Mouse (Mus musculus): ENCODE results near the gene Dffa. TPM values are rescaled to one million over a fixed set of nuclear protein-coding genes. Genes with fewer than 3 reads are reported as not detected.
"Not testable (repeated sequence)": the region's sequence is repeated elsewhere in the genome, so short reads cannot be mapped to it uniquely, and the experiment has no call there.

Gene Dffa
- total RNA-seq, 2 experiments from 2014 or later = 42.4 to 47.3 TPM

GRCm38 (mm10) chr4:149145151-149145550, 41.2 kb downstream of the Dffa start:
- DNase-seq (ENCODE audit: low spot score in 2 of 2) = no peak

DNA sequence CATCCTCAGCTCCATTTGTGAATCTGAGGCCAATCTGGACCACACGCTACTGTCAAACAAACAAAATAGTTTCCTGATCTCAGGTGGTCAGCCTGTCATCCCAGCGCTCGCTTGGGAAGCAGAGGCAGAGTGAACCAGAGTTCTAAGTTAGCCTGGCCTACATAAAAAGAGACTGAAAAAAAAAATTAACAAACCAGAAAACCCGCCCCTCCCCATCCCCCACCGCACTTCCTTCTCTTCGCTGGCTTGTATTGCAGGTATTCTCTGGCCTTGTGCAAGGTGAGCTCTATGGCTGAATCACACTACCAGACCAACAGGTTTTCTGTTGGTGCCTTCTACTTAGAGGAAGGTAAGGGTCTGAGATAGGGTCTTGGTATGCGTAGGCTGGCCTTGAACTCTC, 43.6 kb downstream of the Dffa start:
- no peak for DNase-seq (ENCODE audit: low spot score in 2 of 2)

DNA sequence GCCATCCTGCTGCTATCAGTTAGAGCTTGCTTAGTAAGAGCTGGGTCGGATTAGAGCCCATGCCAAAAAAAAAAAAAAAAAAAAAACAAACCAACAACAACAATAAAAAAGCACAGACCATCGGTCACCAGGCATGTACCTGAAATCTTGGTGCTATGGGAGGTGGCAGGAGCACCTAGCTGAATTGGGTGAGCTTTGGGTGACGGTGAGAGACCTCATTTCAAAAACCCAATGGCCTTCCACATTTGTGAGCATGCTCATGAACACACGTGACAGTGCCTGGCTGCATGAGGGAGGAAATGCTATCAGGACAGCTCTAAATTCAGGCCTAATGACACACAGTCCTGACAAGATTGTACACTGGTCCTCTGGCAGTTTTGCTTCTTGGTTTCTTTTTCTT, 44.1 kb downstream of the Dffa start:
- no peak for DNase-seq (ENCODE audit: low spot score in 2 of 2)

DNA sequence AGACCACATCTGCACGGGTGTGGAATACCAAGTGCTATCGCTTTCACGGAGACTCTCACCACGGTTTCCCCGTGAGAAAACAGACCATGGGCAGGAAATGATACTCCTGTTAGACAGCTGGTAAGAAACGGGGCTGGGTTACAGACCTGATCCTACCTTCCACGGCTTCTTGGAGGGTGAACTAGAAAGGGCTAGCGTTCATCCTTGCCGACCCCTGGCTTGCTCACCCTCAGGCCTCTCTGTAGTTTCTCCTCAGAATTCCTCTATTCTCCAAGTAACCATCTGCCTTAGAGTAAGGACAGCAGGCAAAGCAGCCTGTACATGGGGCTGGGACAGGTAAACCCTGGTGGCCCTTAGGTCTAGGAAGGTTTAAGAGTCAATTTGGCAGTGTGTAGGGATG, 45.2 kb downstream of the Dffa start:
- no peak for DNase-seq (ENCODE audit: low spot score in 2 of 2)

DNA sequence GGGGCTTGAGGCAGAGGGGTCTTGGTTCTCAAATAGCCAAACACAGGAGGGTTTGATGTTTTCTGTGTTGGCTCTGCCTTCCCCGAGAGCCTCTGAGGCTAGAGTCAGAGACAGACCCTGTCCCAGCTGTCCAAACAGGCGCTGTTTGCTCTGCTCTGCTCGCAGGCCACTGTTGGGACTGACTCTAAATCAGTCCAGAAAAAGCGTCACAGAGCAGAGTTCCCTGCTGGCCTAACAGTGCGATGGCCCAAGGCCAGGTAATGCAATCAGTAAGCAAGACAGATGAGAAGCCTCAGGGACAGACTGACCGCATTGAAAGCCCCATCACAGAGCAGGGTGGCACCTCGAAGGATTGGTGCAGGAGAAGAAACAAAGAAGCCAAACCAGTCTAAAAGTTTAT, 45.7 kb downstream of the Dffa start:
- no peak for DNase-seq (ENCODE audit: low spot score in 2 of 2)

- no peak for DNase-seq (ENCODE audit: low spot score in 2 of 2)
These were observed 46.3 kb downstream of the Dffa start for GRCm38 (mm10) chr4:149150256-149150655.

DNA sequence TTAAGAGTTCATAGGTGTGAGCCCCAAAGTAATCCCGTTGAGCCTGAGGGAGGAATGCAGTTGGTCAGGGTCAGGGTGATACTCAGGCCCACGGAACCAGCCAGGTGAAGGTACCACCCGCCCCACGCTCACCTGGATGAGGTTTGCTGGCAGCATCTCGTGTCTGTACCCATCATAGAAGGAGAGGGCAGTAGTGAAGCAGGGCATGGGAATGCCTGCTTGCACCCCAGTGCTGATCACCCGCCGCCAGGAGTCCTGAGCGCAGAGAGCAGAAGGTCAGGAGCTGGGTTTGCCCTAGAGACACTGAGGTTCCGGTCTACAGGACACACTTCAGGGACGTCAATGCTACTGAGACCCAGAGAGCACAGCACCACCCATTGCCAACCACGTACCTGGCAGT, 46.8 kb downstream of the Dffa start:
- no peak for DNase-seq (ENCODE audit: low spot score in 2 of 2)

DNA sequence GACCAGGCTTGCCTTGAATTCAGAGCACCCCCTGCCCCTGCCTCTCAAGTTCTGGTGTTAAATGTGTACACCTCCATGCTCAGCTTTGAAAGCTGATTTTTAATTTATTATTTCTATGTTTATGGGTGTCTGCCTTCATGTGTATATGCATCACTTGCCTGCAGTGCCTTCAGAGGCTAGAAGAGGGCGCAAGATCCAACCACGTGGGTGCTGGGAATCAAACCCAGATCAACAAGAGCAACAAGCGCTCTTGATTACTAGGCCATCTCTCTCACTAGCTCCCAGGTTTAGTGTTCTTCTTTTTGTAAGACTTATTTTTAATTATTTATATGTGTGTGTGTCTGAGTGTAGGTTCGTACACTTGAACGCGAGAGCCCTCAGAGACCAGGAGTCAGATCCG, 50.9 kb downstream of the Dffa start:
- DNase-seq (ENCODE audit: low spot score in 2 of 2) = no peak

DNA sequence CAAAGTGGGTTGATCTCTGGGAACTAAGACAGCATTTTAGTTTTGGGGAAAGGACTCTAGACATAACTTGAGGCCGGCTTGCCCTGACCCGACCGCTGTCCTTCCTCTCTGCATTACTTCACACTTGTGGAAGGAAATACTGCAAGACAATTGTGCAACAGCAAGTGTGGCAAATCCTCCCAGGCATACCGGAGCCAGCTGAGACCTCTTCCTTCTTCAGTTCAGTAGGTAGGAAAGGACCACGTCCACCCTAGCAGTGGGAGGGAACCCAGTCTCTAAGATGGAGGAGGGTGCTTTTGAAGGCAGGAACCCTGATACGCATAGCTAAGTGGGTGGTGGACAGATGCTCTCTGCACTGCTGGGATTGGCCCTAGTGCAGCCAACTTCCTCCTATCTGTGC, 51.8 kb downstream of the Dffa start:
- DNase-seq (ENCODE audit: low spot score in 2 of 2) = no peak

DNA sequence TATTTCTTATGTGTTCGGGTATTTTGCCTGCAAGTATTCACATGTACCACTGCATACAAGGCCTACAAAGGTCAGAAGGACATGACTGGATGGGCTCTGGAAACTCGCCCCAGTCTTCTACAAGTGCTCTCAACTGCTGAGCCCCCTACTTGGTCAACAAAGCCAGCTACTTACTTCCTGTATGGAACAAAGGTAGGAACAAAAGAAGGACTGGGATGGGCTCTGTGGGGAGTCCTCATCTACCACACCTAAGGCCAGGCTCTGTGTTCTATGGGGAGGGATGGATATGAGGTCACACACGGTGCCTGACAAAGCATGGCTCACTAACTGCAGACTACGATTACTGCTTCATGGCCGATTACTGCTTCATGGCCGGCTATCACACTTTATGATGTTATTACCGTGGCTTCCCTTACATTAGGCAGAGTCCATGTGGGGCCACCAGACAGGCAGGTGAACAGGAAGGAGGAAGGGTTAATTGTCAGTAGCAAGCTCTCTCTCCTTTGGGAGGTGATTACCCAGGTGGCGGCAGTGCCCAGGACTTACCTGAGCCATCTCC, 53.5 kb downstream of the Dffa start:
- DNase-seq (ENCODE audit: low spot score in 2 of 2) = no peak

DNA sequence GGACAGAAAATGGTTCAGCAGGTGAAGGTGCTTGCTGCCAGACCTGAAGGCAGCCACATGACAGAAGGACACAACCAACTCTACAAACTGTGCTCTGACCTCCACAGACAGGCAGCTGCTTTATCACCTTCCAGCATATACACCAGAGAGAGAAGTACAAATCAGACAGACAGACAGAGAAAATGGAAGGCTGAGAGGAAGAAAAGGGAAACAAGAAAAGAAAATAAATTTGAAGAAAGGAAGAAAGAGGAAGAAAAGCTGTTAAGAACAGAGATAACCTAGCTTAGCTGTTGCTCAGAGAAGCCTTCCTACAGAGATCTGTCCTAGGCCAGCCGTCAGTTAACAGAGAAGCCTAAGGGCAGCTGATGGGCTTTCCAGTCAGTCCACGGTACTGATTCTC, 55.3 kb downstream of the Dffa start:
- no peak for DNase-seq (ENCODE audit: low spot score in 2 of 2)

- no peak for DNase-seq (ENCODE audit: low spot score in 2 of 2)
These were observed 55.9 kb downstream of the Dffa start for GRCm38 (mm10) chr4:149159891-149160290.

GRCm38 (mm10) chr4:149161166-149161565, 57.2 kb downstream of the Dffa start:
- DNase-seq (ENCODE audit: low spot score in 2 of 2) = no peak

DNA sequence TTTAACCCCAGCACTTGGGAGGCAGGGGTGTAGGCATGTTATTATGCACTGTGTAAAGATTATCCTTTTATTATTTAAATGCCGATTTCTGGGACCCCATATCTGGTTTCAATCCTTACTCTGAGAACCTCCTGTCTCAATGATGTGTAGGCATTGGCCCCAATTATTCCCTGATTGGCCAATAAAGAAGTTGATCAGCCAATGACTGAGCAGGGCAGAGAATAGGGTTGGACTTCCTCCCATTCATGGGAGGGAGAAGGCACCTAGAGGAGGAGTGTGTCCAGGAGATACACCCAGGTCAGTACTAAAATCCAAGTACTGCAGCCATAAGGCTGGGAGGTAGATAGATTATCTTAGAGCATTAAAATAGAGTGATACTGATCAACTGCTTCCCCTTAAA, 59.2 kb downstream of the Dffa start:
- DNase-seq (ENCODE audit: low spot score in 2 of 2) = no peak

DNA sequence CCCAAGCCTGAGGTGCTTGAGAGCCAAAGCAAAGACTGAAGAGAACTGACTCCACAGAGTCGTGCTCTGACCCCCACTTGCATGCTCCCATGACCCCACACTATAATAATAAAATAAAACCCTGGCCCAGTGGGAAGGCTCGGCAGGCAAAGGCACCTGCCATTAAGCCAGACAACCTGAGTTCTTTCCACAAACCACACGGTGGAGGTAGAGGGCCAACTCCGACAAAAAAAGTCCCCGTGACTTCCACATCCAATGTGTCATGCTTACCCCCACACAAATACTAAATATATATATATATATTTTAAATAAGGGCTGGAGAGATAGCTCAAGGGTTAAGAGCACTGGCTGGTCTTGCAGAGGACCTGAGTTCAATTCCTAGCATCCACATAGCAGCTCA, 60.2 kb downstream of the Dffa start:
- no peak for DNase-seq (ENCODE audit: low spot score in 2 of 2)

DNA sequence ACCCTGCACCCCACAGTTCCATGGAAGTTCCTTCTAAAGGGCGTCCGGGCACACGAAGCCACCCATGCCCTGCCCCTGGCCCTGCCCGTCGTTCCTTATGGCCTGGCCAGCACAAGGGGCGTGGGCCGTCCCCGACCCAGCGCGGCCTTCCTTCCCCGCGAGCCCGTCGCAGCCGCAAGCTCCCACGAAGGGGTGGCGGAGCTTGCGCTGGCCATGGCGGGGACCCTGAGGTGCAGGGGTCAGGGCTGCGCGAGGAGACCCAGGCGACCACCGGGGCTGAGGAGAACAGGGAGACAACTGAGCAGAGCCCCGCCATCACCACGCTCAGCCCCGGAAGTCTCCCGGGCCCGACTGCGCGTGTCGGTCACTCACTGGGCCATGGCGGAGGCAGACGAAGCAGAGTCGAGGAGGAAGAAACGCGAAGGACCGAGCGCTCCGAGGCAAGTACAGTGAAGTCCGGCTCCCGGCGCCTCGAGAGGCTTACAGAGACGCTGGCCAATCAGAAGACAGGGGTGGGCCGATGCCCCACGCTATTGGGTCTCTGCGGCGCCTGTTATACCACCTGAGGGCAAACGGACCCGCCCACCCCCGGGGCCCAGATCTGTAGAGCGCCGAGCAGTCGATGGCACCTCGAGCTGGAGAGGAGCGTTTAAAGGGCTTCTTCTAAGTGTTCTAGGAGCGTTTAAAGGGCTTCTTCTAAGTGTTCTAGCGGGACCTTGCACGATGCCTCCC, 62.4 kb downstream of the Dffa start, which contains the start of gene Pgd:
Pgd (minus strand) TSS at position 557 of the 732 bp plus-strand sequence.
- peak; percentile 93 to 97 for DNase-seq (ENCODE audit: low spot score in 2 of 2)

DNA sequence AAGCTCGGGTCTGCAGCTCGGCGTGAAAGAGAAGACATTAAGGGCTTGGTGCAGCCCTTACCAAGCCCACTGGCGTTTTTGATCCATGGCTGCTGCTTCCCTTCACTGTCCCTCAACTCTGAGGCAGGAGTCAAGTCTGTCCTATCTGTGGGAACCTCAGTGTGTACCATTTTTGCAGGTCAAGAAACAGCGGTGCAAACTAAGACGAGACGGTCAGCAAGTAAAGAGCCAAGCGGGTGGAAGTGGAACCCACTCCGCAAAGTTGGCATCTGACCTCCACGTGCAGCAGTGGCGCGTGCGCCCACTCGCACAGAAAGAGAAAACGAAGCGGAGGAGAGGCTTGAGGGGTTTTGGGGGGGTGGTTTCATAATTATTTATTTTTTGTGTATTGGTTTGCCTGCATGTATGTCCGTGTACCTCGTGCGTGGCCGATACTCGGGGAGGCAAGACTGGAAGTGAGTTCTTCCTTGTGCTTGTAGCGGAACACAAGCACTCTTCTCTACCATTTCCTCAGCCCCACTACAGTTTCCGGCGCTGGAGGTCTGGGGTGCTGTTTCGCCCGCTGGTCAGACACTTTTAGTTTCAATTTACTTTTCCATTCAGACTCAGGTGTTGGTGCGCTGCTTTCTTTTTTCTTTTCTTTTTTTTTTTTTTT, 63.1 kb downstream of the Dffa start:
- DNase-seq (ENCODE audit: low spot score in 2 of 2) = peak; percentile 30 to 51

GRCm38 (mm10) chr4:149168016-149168415, 64.1 kb downstream of the Dffa start:
- no peak for DNase-seq (ENCODE audit: low spot score in 2 of 2)

DNA sequence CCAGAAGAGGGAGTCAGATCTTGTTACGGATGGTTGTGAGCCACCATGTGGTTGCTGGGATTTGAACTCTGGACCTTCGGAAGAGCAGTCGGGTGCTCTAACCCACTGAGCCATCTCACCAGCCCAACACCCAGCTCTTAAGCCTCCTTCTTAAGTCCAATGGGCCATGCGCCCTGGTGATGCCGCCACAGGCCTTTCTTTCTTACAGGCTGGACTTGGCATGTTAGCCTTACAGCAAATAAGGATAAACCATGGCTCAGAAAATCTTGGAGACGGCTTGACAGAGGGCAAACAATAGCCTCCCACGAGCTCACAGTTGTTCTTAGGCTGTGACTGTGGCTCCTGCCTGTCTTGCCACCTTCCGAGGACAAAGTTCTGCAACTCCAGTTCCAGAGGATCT, 66.0 kb downstream of the Dffa start:
- not testable (repeated sequence) for DNase-seq (ENCODE audit: low spot score in 2 of 2)

Data from layer of hippocampus, postnatal 10 days (tissue).